Mouse (Mus musculus): ENCODE results near the gene Arfip1. TPM values are rescaled to one million over a fixed set of nuclear protein-coding genes. Genes with fewer than 3 reads are reported as not detected.

Arfip1 gene
- polyA plus RNA-seq, 1 experiment from 2014 or later = 27.3 TPM

DNA sequence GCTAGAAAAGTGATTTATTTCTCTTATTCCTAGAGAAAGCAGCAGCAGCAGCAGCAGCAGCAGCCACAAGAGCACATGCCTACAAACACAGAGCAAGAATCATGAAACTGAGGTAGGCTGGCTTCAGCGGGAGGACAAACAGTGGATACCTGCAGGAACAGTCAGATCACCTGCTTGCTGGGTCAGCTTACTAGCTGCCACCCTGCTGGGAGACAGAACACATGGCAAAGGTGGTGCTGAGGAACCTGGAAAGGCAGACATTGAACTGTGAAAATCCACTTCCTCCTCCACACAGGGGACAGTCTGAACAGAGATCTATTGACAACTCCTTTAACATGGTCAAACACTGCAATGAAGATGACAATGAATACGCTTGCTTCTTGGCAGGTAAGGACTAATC is 53.4 kb downstream of the Arfip1 start:
- DNase-seq = no peak
- no peak for ATAC-seq (ENCODE audit: low FRiP score, low TSS enrichment)
- Histone ChIP-seq H3K4me2 (ENCODE audit: low read length) (no peak overlapping the region), H3K9ac (replicated peaks; ENCODE audit: low read length) (no peak overlapping the region), H3K36me3 (ENCODE audit: control insufficient read depth, insufficient read depth, low read length) (no peaks in the 10 kb centered on the region), H3K4me3 (replicated peaks; ENCODE audit: low read depth, low read length) (no peak overlapping the region), H3K27me3 (ENCODE audit: control insufficient read depth, insufficient read depth, low read length) (no peaks in the 10 kb centered on the region), H3K9me3 (ENCODE audit: control insufficient read depth, low read length) (no peaks in the 10 kb centered on the region), H3K27ac (replicated peaks; ENCODE audit: low read depth, low read length) (no peak overlapping the region), H3K4me1 (ENCODE audit: control insufficient read depth, insufficient read depth, low read length) (no peaks in the 10 kb centered on the region)
- 84% methylated on average over 2 of the region's 2 CpGs for WGBS

GRCm38 (mm10) chr3:84524952-84525351 is 57.5 kb downstream of the Arfip1 start:
- no peak overlapping the region for H3K9ac ChIP-seq (replicated peaks; ENCODE audit: low read length)
- H3K27ac ChIP-seq (replicated peaks; ENCODE audit: low read depth, low read length) = no peak overlapping the region
- no peak overlapping the region for H3K4me2 ChIP-seq (ENCODE audit: low read length)
- H3K4me3 ChIP-seq (replicated peaks; ENCODE audit: low read depth, low read length) = no peak overlapping the region
- H3K27me3 ChIP-seq (ENCODE audit: control insufficient read depth, insufficient read depth, low read length) = no peaks in the 10 kb centered on the region
- WGBS = 85% methylated on average over 1 of the region's 1 CpGs
- H3K4me1 ChIP-seq (ENCODE audit: control insufficient read depth, insufficient read depth, low read length) = no peaks in the 10 kb centered on the region
- ATAC-seq (ENCODE audit: low FRiP score, low TSS enrichment) = no peak
- no peaks in the 10 kb centered on the region for H3K9me3 ChIP-seq (ENCODE audit: control insufficient read depth, low read length)
- DNase-seq = no peak
- no peaks in the 10 kb centered on the region for H3K36me3 ChIP-seq (ENCODE audit: control insufficient read depth, insufficient read depth, low read length)

DNA sequence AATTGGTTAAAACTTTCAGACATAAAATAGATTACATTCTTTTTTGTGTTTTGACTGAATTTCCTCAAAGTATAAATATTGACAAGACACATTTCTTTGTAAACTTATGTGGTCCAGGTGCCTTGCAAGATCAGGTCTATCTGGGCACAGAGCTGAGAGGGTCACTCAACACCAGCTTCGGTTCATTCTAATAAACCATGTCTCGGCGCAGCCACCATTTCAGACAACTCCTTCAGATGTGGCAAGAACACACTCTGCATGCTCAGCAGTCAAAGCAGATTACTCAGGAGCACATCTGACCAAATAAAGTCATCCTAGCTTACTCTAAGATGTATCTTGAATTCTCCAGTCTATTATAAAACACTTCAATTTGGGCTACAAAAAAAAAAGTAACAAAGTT is 66.3 kb downstream of the Arfip1 start:
- Histone ChIP-seq H3K4me2 (ENCODE audit: low read length) (no peak overlapping the region), H3K4me3 (replicated peaks; ENCODE audit: low read depth, low read length) (no peak overlapping the region), H3K9ac (replicated peaks; ENCODE audit: low read length) (no peak overlapping the region), H3K4me1 (ENCODE audit: control insufficient read depth, insufficient read depth, low read length) (no peaks in the 10 kb centered on the region), H3K9me3 (ENCODE audit: control insufficient read depth, low read length) (no peaks in the 10 kb centered on the region), H3K27me3 (ENCODE audit: control insufficient read depth, insufficient read depth, low read length) (no peaks in the 10 kb centered on the region), H3K27ac (replicated peaks; ENCODE audit: low read depth, low read length) (no peak overlapping the region), H3K36me3 (ENCODE audit: control insufficient read depth, insufficient read depth, low read length) (0 out of 2 replicates have a peak, but pooled peaks cover 2% of the 10 kb centered on the region)
- 90% methylated on average over 3 of the region's 3 CpGs for WGBS
- DNase-seq = no peak
- no peak for ATAC-seq (ENCODE audit: low FRiP score, low TSS enrichment)

GRCm38 (mm10) chr3:84512774-84513515 is 69.5 kb downstream of the Arfip1 start:
- no peaks in the 10 kb centered on the region for H3K9me3 ChIP-seq (ENCODE audit: control insufficient read depth, low read length)
- WGBS = 81% methylated on average over 6 of the region's 6 CpGs
- no peaks in the 10 kb centered on the region for H3K36me3 ChIP-seq (ENCODE audit: control insufficient read depth, insufficient read depth, low read length)
- no peaks in the 10 kb centered on the region for H3K27me3 ChIP-seq (ENCODE audit: control insufficient read depth, insufficient read depth, low read length)
- ATAC-seq (ENCODE audit: low FRiP score, low TSS enrichment) = no peak
- no peak overlapping the region for H3K9ac ChIP-seq (replicated peaks; ENCODE audit: low read length)
- no peak overlapping the region for H3K27ac ChIP-seq (replicated peaks; ENCODE audit: low read depth, low read length)
- H3K4me1 ChIP-seq (ENCODE audit: control insufficient read depth, insufficient read depth, low read length) = no peaks in the 10 kb centered on the region
- DNase-seq = no peak
- no peak overlapping the region for H3K4me3 ChIP-seq (replicated peaks; ENCODE audit: low read depth, low read length)
- H3K4me2 ChIP-seq (ENCODE audit: low read length) = no peak overlapping the region

DNA sequence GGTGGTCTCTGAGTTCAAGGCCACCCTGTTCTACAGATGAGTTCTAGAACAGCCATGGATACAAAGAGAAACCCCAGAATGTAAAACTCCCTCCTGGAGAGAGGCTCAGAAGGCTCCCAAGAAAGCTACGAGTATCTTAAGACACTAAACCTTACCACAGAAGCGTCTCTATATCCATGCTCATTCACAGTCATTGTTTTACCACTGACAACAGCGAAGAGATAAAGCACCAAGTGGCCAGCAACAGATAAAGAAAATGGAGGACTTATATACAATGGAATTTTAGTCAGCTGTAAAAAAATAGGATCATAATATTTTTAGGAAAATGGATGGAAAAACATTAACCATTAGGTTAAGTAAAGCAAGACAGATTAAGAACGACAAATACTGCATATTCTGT is 77.2 kb downstream of the Arfip1 start:
- Histone ChIP-seq H3K27ac (replicated peaks; ENCODE audit: low read depth, low read length) (no peak overlapping the region), H3K9me3 (ENCODE audit: control insufficient read depth, low read length) (no peaks in the 10 kb centered on the region), H3K27me3 (ENCODE audit: control insufficient read depth, insufficient read depth, low read length) (no peaks in the 10 kb centered on the region), H3K4me3 (replicated peaks; ENCODE audit: low read depth, low read length) (no peak overlapping the region), H3K4me2 (ENCODE audit: low read length) (no peak overlapping the region), H3K36me3 (ENCODE audit: control insufficient read depth, insufficient read depth, low read length) (no peaks in the 10 kb centered on the region), H3K4me1 (ENCODE audit: control insufficient read depth, insufficient read depth, low read length) (no peaks in the 10 kb centered on the region), H3K9ac (replicated peaks; ENCODE audit: low read length) (no peak overlapping the region)
- 88% methylated on average over 4 of the region's 4 CpGs for whole genome bisulfite sequencing
- ATAC-seq (ENCODE audit: low FRiP score, low TSS enrichment) (no peak), DNase-seq (no peak)

DNA sequence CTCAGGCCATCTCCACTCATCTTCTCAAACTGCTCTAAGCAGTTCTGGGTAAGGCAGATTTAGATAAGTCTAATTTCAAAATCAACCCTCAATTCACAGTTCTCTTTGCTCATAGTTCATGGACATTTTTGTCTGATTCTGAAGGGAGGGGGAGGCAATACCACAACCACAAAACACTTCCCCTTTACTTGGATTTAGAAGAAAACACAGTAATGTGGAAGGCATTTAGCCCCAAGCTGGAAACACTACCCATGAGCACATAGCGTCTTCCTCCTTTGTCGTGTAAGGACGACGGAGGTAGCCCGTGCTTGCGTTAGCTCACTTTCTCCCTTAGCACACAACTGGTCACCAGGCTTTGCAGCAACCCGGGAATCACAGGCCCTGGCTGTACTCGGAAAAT is 78.1 kb downstream of the Arfip1 start:
- 95% methylated on average over 8 of the region's 8 CpGs for WGBS
- Histone ChIP-seq H3K4me3 (replicated peaks; ENCODE audit: low read depth, low read length) (no peak overlapping the region), H3K4me1 (ENCODE audit: control insufficient read depth, insufficient read depth, low read length) (no peaks in the 10 kb centered on the region), H3K27ac (replicated peaks; ENCODE audit: low read depth, low read length) (no peak overlapping the region), H3K27me3 (ENCODE audit: control insufficient read depth, insufficient read depth, low read length) (no peaks in the 10 kb centered on the region), H3K4me2 (ENCODE audit: low read length) (no peak overlapping the region), H3K9ac (replicated peaks; ENCODE audit: low read length) (no peak overlapping the region), H3K9me3 (ENCODE audit: control insufficient read depth, low read length) (no peaks in the 10 kb centered on the region), H3K36me3 (ENCODE audit: control insufficient read depth, insufficient read depth, low read length) (no peaks in the 10 kb centered on the region)
- ATAC-seq (ENCODE audit: low FRiP score, low TSS enrichment) = no peak
- DNase-seq = no peak

GRCm38 (mm10) chr3:84502101-84502500 is 80.3 kb downstream of the Arfip1 start:
- Histone ChIP-seq H3K36me3 (ENCODE audit: control insufficient read depth, insufficient read depth, low read length) (no peaks in the 10 kb centered on the region), H3K27ac (replicated peaks; ENCODE audit: low read depth, low read length) (no peak overlapping the region), H3K4me3 (replicated peaks; ENCODE audit: low read depth, low read length) (no peak overlapping the region), H3K9me3 (ENCODE audit: control insufficient read depth, low read length) (no peaks in the 10 kb centered on the region), H3K4me2 (ENCODE audit: low read length) (no peak overlapping the region), H3K27me3 (ENCODE audit: control insufficient read depth, insufficient read depth, low read length) (no peaks in the 10 kb centered on the region), H3K9ac (replicated peaks; ENCODE audit: low read length) (no peak overlapping the region), H3K4me1 (ENCODE audit: control insufficient read depth, insufficient read depth, low read length) (no peaks in the 10 kb centered on the region)
- DNase-seq (no peak), ATAC-seq (ENCODE audit: low FRiP score, low TSS enrichment) (no peak)
- WGBS = 83% methylated on average over 2 of the region's 2 CpGs

GRCm38 (mm10) chr3:84500491-84500890 is 81.9 kb downstream of the Arfip1 start:
- whole genome bisulfite sequencing = 89% methylated on average over 10 of the region's 10 CpGs
- Histone ChIP-seq H3K9ac (replicated peaks; ENCODE audit: low read length) (no peak overlapping the region), H3K4me1 (ENCODE audit: control insufficient read depth, insufficient read depth, low read length) (no peaks in the 10 kb centered on the region), H3K27ac (replicated peaks; ENCODE audit: low read depth, low read length) (no peak overlapping the region), H3K9me3 (ENCODE audit: control insufficient read depth, low read length) (no peaks in the 10 kb centered on the region), H3K27me3 (ENCODE audit: control insufficient read depth, insufficient read depth, low read length) (no peaks in the 10 kb centered on the region), H3K36me3 (ENCODE audit: control insufficient read depth, insufficient read depth, low read length) (no peaks in the 10 kb centered on the region), H3K4me3 (replicated peaks; ENCODE audit: low read depth, low read length) (no peak overlapping the region), H3K4me2 (ENCODE audit: low read length) (no peak overlapping the region)
- DNase-seq (no peak), ATAC-seq (ENCODE audit: low FRiP score, low TSS enrichment) (no peak)

DNA sequence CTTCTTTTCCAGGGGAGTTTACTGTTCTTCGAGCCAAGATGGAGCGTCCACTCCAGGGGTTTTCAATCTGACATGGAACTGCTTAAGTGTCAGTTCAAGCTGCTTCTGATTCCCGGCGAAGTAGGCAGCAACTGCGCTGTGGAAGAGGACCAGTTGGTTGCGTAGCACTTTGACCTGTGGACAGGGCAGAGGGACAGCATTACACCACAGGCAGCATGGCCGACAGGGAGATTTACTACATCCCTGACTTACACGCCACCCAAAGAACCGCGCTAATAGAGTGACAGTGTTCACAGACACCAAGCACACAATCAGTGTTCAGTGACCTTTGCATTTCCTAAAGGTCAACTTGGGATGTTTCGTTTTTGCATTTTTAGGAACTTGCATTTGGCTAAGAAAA is 84.7 kb downstream of the Arfip1 start:
- Histone ChIP-seq H3K4me1 (ENCODE audit: control insufficient read depth, insufficient read depth, low read length) (no peaks in the 10 kb centered on the region), H3K4me3 (replicated peaks; ENCODE audit: low read depth, low read length) (no peak overlapping the region), H3K27me3 (ENCODE audit: control insufficient read depth, insufficient read depth, low read length) (no peaks in the 10 kb centered on the region), H3K36me3 (ENCODE audit: control insufficient read depth, insufficient read depth, low read length) (no peaks in the 10 kb centered on the region), H3K9ac (replicated peaks; ENCODE audit: low read length) (no peak overlapping the region), H3K9me3 (ENCODE audit: control insufficient read depth, low read length) (no peaks in the 10 kb centered on the region), H3K27ac (replicated peaks; ENCODE audit: low read depth, low read length) (no peak overlapping the region), H3K4me2 (ENCODE audit: low read length) (no peak overlapping the region)
- 89% methylated on average over 11 of the region's 11 CpGs for WGBS
- DNase-seq (no peak), ATAC-seq (ENCODE audit: low FRiP score, low TSS enrichment) (no peak)
